Mouse (Mus musculus) erythroblast, embryonic 14.5 days (primary cell): ENCODE data around the gene Tmem135. TPM values are rescaled to one million over a fixed set of nuclear protein-coding genes. Genes with fewer than 3 reads are reported as not detected.
"Not testable (repeated sequence)": the region's sequence is repeated elsewhere in the genome, so short reads cannot be mapped to it uniquely, and the experiment has no call there.

ENCODE experiments used
- H3K27me3 ChIP-seq: 2 replicates; pipeline ENCODE4 v1.6.1; 2012; ENCODE audit warnings: inconsistent platforms; ENCODE audit not compliant: control insufficient read depth
- H3K36me3 ChIP-seq: 2 replicates; pipeline ENCODE4 v1.6.1; 2012; ENCODE audit warnings: mild to moderate bottlenecking, inconsistent platforms; ENCODE audit not compliant: control insufficient read depth
- H3K4me1 ChIP-seq: 2 replicates; pipeline ENCODE4 v1.6.1; 2012; ENCODE audit warnings: inconsistent platforms; ENCODE audit not compliant: control insufficient read depth
- H3K4me3 ChIP-seq: replicated peaks from 2 replicates; pipeline ENCODE3; 2012; ENCODE audit warnings: moderate library complexity, mild to moderate bottlenecking, inconsistent platforms
- H3K9me3 ChIP-seq: 2 replicates; pipeline ENCODE4 v1.6.1; 2012; ENCODE audit warnings: low read length, inconsistent platforms, mixed read lengths; ENCODE audit not compliant: control insufficient read depth
- GATA1 ChIP-seq: IDR thresholded peaks from 2 replicates; pipeline ENCODE4 v1.6.1; 2012; ENCODE audit warnings: low read length, inconsistent platforms, mixed read lengths
- TAL1 ChIP-seq: IDR thresholded peaks from 3 replicates; pipeline ENCODE4 v1.6.1; 2012; ENCODE audit warnings: low read length, inconsistent platforms, mixed read lengths
- polyA plus RNA-seq: library from polyadenylated mRNA; stranded (reverse); fragments of >175 nt; gene quantifications from 2 replicates; pipeline ENCODE4 v1.2.3, GENCODE M21; 2012

The Tmem135 gene
- polyA plus RNA-seq, 1 experiment = 0.68 TPM

DNA sequence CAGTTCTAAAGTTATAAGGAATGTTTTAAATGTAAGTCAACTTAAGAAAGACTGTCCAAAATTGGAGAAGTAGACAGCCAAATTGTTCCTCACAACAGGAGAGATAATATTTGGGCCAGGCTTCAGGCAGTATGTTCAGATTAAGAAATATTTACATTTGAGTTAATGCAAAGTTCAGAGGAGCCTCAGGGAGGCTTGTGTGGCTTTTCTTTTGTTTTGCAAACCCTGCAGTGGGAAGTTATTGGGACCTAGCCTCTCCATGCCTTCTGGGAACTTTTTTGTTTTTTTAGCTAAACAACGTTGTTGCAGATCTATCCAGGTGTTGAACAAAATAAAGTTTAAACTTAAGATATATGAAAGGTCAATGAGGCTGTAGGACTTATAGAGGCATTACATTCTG, 84.7 kb downstream of the Tmem135 start:
- no peak for TF ChIP-seq GATA1
- TF ChIP-seq TAL1 = no peak
- H3K9me3 ChIP-seq = no peaks in the 10 kb centered on the region
- no peaks in the 10 kb centered on the region for H3K27me3 ChIP-seq
- H3K4me1 ChIP-seq = no peaks in the 10 kb centered on the region
- H3K4me3 ChIP-seq = no peak overlapping the region
- H3K36me3 ChIP-seq = no peaks in the 10 kb centered on the region

DNA sequence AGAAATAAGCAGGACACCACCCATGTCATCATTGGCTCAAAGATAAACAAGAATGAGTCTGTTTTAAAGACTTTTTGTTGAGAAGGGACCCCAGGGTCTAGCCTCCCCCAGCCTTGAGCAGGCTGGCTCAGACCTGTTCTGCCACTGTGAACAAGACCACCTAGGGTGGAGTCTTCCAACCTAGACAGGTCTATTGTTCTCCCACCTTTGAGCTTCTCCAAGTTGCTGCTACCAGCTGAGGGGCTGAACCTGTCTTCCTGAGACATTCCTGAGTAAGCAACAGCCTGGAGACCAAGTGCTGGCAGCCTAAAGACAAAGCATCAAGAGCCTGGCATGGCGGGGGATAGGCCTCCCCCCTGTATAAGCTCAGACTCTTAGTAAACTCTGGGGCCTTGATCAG, 86.9 kb downstream of the Tmem135 start:
- H3K36me3 ChIP-seq, H3K4me3 ChIP-seq, H3K4me1 ChIP-seq, H3K9me3 ChIP-seq, H3K27me3 ChIP-seq: not testable (repeated sequence)

GRCm38 (mm10) chr7:89316112-89316511, 87.9 kb downstream of the Tmem135 start:
- no peaks in the 10 kb centered on the region for H3K9me3 ChIP-seq
- no peak overlapping the region for H3K4me3 ChIP-seq
- no peak for TF ChIP-seq GATA1
- no peak for TF ChIP-seq TAL1
- H3K4me1 ChIP-seq = no peaks in the 10 kb centered on the region
- no peaks in the 10 kb centered on the region for H3K27me3 ChIP-seq
- H3K36me3 ChIP-seq = no peaks in the 10 kb centered on the region

GRCm38 (mm10) chr7:89311555-89311954, 92.5 kb downstream of the Tmem135 start:
- no peaks in the 10 kb centered on the region for H3K9me3 ChIP-seq
- TF ChIP-seq GATA1 (no peak), TAL1 (no peak)
- peaks cover 2% of the 10 kb centered on the region; the same call in 1 of the 2 replicates for H3K4me1 ChIP-seq
- H3K27me3 ChIP-seq = no peaks in the 10 kb centered on the region
- H3K36me3 ChIP-seq = no peaks in the 10 kb centered on the region
- no peak overlapping the region for H3K4me3 ChIP-seq

GRCm38 (mm10) chr7:89308926-89309325, 95.1 kb downstream of the Tmem135 start:
- H3K9me3 ChIP-seq = no peaks in the 10 kb centered on the region
- TF ChIP-seq GATA1 = no peak
- TF ChIP-seq TAL1 = no peak
- H3K4me1 ChIP-seq = peaks cover 2% of the 10 kb centered on the region; the same call in 1 of the 2 replicates
- no peak overlapping the region for H3K4me3 ChIP-seq
- H3K36me3 ChIP-seq = no peaks in the 10 kb centered on the region; the same call in 1 of the 2 replicates
- H3K27me3 ChIP-seq = no peaks in the 10 kb centered on the region

- no peak for TF ChIP-seq TAL1
- no peak for TF ChIP-seq GATA1
- Histone ChIP-seq H3K9me3 (no peaks in the 10 kb centered on the region), H3K4me1 (peaks cover 2% of the 10 kb centered on the region; the same call in 1 of the 2 replicates), H3K36me3 (no peaks in the 10 kb centered on the region; the same call in 1 of the 2 replicates), H3K4me3 (no peak overlapping the region), H3K27me3 (no peaks in the 10 kb centered on the region)
Observed at GRCm38 (mm10) chr7:89308238-89308637, 95.8 kb downstream of the Tmem135 start.

DNA sequence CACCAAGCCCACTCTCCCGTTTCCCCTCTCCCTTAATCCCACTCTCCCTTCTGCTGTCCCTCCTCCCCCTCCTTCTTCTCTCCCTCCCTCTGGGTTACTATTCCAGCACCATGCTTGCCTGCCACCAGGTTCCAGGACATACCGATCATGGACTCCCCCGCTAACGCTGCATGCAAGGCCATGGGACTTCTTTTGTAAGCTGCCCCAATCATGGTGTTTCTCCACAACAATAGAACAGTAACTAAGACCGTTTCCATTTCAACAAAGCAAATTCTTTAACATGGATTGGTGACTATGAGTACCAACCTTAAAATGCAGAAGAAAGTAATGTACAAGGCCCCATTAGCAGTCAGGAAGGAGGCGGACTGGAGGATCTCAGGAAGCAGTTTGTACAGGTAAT, 97.2 kb downstream of the Tmem135 start:
- Histone ChIP-seq H3K36me3 (no peaks in the 10 kb centered on the region; the same call in 1 of the 2 replicates), H3K4me1 (peaks cover 2% of the 10 kb centered on the region; the same call in 1 of the 2 replicates), H3K4me3 (no peak overlapping the region), H3K27me3 (no peaks in the 10 kb centered on the region), H3K9me3 (no peaks in the 10 kb centered on the region)
- TF ChIP-seq GATA1 (no peak), TAL1 (no peak)

DNA sequence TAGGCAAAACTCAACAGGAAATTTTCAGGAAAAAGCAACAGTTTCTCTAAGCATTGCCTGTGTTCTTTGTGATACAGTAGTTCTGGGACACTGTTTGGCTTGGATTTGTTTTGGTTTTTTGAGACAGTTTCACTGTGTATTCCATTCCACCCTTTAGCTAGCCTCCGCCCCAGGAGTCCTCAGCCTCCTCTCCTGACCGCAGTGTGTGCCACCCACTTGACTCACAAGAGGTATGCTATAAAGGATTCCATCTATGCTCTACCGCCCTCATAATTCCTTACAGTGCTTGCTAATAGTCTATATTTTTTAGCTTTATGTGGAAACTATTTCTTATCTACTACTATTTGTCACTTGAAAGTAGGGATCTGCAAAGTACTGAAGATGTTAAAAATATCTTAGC, 99.1 kb downstream of the Tmem135 start:
- no peaks in the 10 kb centered on the region for H3K27me3 ChIP-seq
- H3K4me1 ChIP-seq = peaks cover 2% of the 10 kb centered on the region; the same call in 1 of the 2 replicates
- H3K36me3 ChIP-seq = no peaks in the 10 kb centered on the region; the same call in 1 of the 2 replicates
- no peaks in the 10 kb centered on the region for H3K9me3 ChIP-seq
- TF ChIP-seq GATA1 (no peak), TAL1 (no peak)
- no peak overlapping the region for H3K4me3 ChIP-seq

- Histone ChIP-seq H3K36me3 (no peaks in the 10 kb centered on the region; the same call in 1 of the 2 replicates), H3K9me3 (no peaks in the 10 kb centered on the region), H3K4me3 (no peak overlapping the region), H3K27me3 (no peaks in the 10 kb centered on the region), H3K4me1 (peaks cover 2% of the 10 kb centered on the region; the same call in 1 of the 2 replicates)
- TF ChIP-seq TAL1 = no peak
- no peak for TF ChIP-seq GATA1
Observed at GRCm38 (mm10) chr7:89303765-89304164, 100.3 kb downstream of the Tmem135 start.

DNA sequence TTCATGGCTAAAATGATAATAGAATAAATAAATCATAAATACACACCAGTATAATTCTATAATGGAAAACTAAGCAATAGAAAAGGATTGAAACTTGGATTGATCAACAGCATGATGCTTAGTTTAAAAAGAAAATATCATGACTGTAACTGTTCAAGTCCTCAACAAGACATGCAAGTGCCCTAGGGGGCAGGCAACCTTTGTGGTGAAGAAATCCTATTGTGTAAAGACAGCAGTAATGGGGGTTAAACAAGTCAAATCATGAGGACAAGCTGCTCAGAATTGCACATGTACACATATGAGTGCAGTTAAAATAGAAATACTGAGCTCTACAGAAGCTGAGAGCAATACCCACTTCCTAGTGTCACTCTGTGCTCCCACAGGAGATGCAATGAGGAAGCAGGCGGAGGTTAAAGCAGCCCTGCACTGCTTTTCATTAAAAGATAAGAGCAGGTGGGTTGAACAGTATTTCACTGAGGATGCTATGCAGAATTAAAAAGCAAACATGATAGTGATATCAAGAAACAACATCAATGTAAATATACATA, 105.0 kb downstream of the Tmem135 start:
- H3K4me3 ChIP-seq = no peak overlapping the region
- no peaks in the 10 kb centered on the region for H3K9me3 ChIP-seq
- no peaks in the 10 kb centered on the region; the same call in 1 of the 2 replicates for H3K36me3 ChIP-seq
- H3K27me3 ChIP-seq = no peaks in the 10 kb centered on the region
- no peaks in the 10 kb centered on the region for H3K4me1 ChIP-seq
- TF ChIP-seq GATA1 (no peak), TAL1 (no peak)
